Mouse (Mus musculus) kidney, embryonic 14.5 days (tissue): ENCODE measurements around the gene Otop2. TPM values are rescaled to one million over a fixed set of nuclear protein-coding genes. Genes with fewer than 3 reads are reported as not detected.
A peak's percentile ranks its signal among the peaks of the same experiment; 100 is the strongest.

Source experiments
- ATAC-seq: fragments of 200-750 bp; cut with Nextera tagmentation; 2 replicates; pipeline ENCODE4 v1.8.0; 2017; ENCODE audit warnings: moderate number of reproducible peaks, mild to moderate bottlenecking, moderate TSS enrichment, moderate library complexity; ENCODE audit not compliant: low FRiP score, low TSS enrichment
- H3K27ac ChIP-seq: fragments of 300-500 bp; sonication (generic); 2 replicates; pipeline ENCODE4 v1.5.1; 2014; ENCODE audit warnings: low read depth, mild to moderate bottlenecking, low read length, moderate library complexity, mixed read lengths
- H3K27me3 ChIP-seq: fragments of 300-500 bp; sonication (generic); 2 replicates; pipeline ENCODE4 v1.6.1; 2014; ENCODE audit warnings: mild to moderate bottlenecking, low read length; ENCODE audit not compliant: control insufficient read depth, insufficient read depth
- H3K36me3 ChIP-seq: fragments of 300-500 bp; sonication (generic); 2 replicates; pipeline ENCODE4 v1.6.1; 2014; ENCODE audit warnings: low read length, mixed read lengths; ENCODE audit not compliant: control insufficient read depth, insufficient read depth
- H3K4me1 ChIP-seq: fragments of 300-500 bp; sonication (generic); 2 replicates; pipeline ENCODE4 v1.6.1; 2014; ENCODE audit warnings: low read length, mixed read lengths; ENCODE audit not compliant: control insufficient read depth, insufficient read depth
- H3K4me2 ChIP-seq: fragments of 300-500 bp; sonication (generic); replicated peaks from 2 replicates; pipeline ENCODE4 v1.6.1; 2014; ENCODE audit warnings: low read depth, mild to moderate bottlenecking, low read length
- H3K4me3 ChIP-seq: fragments of 300-500 bp; sonication (generic); 2 replicates; pipeline ENCODE4 v1.5.1; 2014; ENCODE audit warnings: mild to moderate bottlenecking, low read length
- H3K9ac ChIP-seq: fragments of 300-500 bp; sonication (generic); 2 replicates; pipeline ENCODE4 v1.6.1; 2014; ENCODE audit warnings: low read depth, mild to moderate bottlenecking, low read length, moderate library complexity
- H3K9me3 ChIP-seq: fragments of 300-500 bp; sonication (generic); 2 replicates; pipeline ENCODE4 v1.6.1; 2016; ENCODE audit warnings: low read length; ENCODE audit not compliant: control insufficient read depth
- WGBS: fragments of 180-500 bp; shearing (Covaris S2); extraction: QIAGEN DNeasy Blood & Tissue Kit; methylation state at CpG from one replicate; pipeline ENCODE4 v1.1.7; 2014; 5-methylcytosine and 5-hydroxymethylcytosine counted together
- polyA plus RNA-seq: library from polyadenylated mRNA; unstranded; fragments of >200 nt; fragmentation: Nextera tagmentation; extraction: Ambion mirVana; gene quantifications from 2 replicates; pipeline ENCODE4 v1.2.1, GENCODE M21; 2014

Otop2 gene
- polyA plus RNA-seq, 1 experiment from 2014 or later: 0.15 TPM

DNA sequence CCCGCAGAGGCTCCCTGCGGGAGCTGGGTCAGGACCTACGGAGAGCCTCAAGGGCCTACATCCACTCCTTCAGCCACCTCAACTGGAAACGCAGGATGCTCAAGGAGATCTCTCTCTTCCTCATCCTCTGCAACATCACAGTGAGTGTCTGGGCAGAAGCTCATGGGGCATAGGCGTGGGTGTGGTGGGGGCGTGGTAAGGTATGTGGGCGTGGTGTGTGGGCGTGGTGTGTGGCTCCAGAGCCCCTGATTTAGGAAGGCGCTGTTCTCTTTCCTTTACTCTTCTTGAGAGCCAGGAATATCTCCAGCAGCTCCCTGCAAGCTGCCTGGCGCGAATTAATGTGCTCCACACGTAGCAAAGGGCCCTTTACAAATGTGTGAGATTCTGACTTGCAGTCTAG, 38.0 kb downstream of the Otop2 start:
- no peak for ATAC-seq
- H3K4me3 ChIP-seq: no peak overlapping the region
- 0 out of 2 replicates have a peak, but pooled peaks cover 5% of the 10 kb centered on the region for H3K4me1 ChIP-seq
- WGBS: 8% methylated on average over 12 of the region's 12 CpGs
- H3K4me2 ChIP-seq: no peak overlapping the region
- H3K36me3 ChIP-seq: no peaks in the 10 kb centered on the region
- peaks cover 12% of the 10 kb centered on the region for H3K27me3 ChIP-seq
- H3K27ac ChIP-seq: no peak overlapping the region
- no peak overlapping the region for H3K9ac ChIP-seq
- H3K9me3 ChIP-seq: no peaks in the 10 kb centered on the region

DNA sequence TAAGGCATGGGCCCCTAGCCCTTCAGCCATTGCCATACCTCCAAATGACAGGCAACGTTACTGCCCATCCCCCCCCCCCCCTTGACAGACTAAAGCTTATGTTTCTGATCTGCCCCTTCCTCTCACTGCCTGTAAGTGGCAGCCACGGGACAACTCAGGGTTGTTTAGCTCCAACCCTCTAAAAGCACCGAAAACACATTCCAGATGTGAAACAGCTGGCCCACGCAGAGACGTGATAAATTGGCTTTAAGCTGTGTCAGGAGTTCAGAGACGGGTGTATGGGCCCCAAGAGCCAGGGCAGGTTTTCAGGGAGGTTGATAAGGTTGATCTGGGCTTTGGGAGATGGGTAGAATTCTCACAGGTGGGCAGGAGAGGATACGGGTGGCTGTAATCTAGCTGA, 38.6 kb downstream of the Otop2 start:
- WGBS: 20% methylated on average over 7 of the region's 7 CpGs
- H3K4me1 ChIP-seq: 0 out of 2 replicates have a peak, but pooled peaks cover 5% of the 10 kb centered on the region
- H3K27ac ChIP-seq: no peak overlapping the region

DNA sequence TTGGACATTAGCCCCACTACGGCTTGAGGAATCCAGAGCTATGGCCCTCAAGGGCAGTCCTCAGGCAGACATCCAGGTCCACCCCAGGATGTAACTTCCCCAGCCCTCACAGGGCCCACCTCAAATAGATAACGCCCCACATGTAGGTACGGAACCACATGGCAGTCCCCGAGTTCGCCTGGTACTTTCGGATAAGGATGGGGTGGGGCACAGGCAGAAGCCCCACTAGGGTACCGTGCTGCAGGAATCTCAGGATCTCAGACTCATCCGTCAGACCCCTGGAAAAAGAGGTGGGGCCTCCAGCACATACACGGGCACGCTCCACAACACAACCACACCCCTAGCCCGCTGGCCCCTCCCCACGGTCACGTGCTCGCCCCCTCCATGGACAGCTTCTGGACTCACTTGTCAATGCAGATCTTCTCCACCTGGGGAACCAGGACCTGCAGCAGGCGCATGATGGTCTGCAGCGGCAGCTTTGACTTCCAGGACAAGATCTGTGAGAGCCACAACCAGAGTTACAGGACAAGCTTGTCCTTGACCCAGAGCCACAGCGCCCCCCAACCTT, 41.8 kb downstream of the Otop2 start:
- Histone ChIP-seq H3K4me1 (0 out of 2 replicates have a peak, but pooled peaks cover 5% of the 10 kb centered on the region), H3K9me3 (no peaks in the 10 kb centered on the region), H3K4me2 (no peak overlapping the region), H3K27ac (no peak overlapping the region), H3K4me3 (no peak overlapping the region), H3K27me3 (peaks cover 12% of the 10 kb centered on the region; the same call in 1 of the 2 replicates), H3K9ac (no peak overlapping the region), H3K36me3 (no peaks in the 10 kb centered on the region)
- 53% methylated on average over 17 of the region's 17 CpGs for WGBS
- no peak for ATAC-seq

More for the DNA sequence above, 38.6 kb downstream of the Otop2 start:
- no peaks in the 10 kb centered on the region for H3K9me3 ChIP-seq
- H3K27me3 ChIP-seq: peaks cover 12% of the 10 kb centered on the region; the same call in 1 of the 2 replicates
- H3K4me3 ChIP-seq: no peak overlapping the region
- H3K4me2 ChIP-seq: no peak overlapping the region
- no peaks in the 10 kb centered on the region for H3K36me3 ChIP-seq
- ATAC-seq: no peak
- H3K9ac ChIP-seq: no peak overlapping the region

DNA sequence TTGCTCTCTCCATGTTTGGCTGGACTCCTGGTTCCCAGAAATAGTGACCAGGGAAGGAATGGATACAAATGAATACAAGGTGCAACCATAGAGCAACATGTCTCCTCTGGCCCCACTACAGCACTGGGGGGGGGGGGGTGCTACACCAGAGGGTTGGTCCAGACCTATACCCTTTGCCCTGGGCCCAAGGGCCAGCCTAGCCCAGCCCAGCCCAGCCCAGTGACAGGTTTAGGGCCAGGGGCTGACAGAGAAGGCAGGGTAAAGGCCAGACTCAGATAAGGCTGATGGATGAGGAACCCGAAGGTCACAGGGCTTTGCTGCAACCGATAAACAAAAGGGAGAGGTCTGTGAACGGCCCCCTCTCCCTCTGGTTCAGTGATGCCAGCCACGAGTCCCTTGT, 43.0 kb downstream of the Otop2 start:
- H3K4me2 ChIP-seq: no peak overlapping the region
- 39% methylated on average over 4 of the region's 4 CpGs for WGBS
- no peak overlapping the region for H3K4me3 ChIP-seq
- H3K27me3 ChIP-seq: peaks cover 4% of the 10 kb centered on the region; the same call in 1 of the 2 replicates
- H3K9me3 ChIP-seq: no peaks in the 10 kb centered on the region
- no peak overlapping the region for H3K27ac ChIP-seq
- 0 out of 2 replicates have a peak, but pooled peaks cover 5% of the 10 kb centered on the region for H3K4me1 ChIP-seq
- H3K36me3 ChIP-seq: no peaks in the 10 kb centered on the region
- no peak overlapping the region for H3K9ac ChIP-seq
- no peak for ATAC-seq

DNA sequence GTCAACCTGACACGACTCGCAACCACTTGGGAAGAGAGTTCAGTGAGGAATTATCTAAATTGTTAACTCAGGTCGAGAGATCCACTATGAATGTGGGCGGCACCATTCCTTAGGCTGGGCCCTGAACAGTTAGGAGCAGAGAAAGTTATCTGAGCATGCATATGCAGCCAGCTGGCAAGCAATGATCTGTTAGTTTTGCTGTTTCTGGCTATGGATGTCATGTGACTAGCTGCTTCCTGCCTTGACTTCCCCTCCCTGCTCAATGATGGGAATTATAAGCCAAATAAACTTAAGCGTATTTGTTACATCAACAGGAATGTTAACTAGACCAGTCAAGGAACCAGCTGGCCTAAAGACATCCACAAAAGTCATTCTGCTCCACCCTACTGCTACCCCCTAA, 46.4 kb downstream of the Otop2 start:
- H3K27ac ChIP-seq: no peak overlapping the region
- H3K9me3 ChIP-seq: no peaks in the 10 kb centered on the region
- peaks cover 4% of the 10 kb centered on the region; the same call in 1 of the 2 replicates for H3K27me3 ChIP-seq
- H3K4me1 ChIP-seq: 0 out of 2 replicates have a peak, but pooled peaks cover 5% of the 10 kb centered on the region
- no peak overlapping the region for H3K4me2 ChIP-seq
- 92% methylated on average over 5 of the region's 5 CpGs for WGBS
- no peak overlapping the region for H3K9ac ChIP-seq
- H3K36me3 ChIP-seq: no peaks in the 10 kb centered on the region
- no peak overlapping the region for H3K4me3 ChIP-seq
- ATAC-seq: no peak

DNA sequence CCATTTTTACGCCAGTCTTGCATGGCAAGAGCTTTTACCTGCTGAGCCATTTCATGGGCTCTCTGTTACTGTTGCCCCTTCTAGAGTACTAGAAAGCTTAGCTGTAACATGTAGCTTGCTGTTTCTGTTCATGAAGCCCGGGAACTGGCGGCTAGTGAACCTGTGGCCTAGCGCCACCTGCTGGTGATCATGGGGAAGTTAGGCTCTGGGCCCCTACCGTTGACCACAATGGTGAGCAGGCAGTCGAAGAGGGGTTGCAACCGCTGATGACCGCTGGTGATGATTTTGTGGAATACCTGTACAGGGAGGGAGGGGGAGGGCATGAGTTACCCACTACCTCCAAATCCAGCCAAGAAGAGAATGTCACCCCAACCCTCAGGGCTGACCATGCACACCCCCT, 47.2 kb downstream of the Otop2 start:
- Histone ChIP-seq H3K9ac (no peak overlapping the region), H3K27ac (no peak overlapping the region), H3K36me3 (no peaks in the 10 kb centered on the region), H3K4me1 (peaks cover 4% of the 10 kb centered on the region; the same call in 1 of the 2 replicates), H3K4me3 (no peak overlapping the region), H3K4me2 (no peak overlapping the region), H3K27me3 (peaks cover 4% of the 10 kb centered on the region; the same call in 1 of the 2 replicates), H3K9me3 (no peaks in the 10 kb centered on the region)
- 5% methylated on average over 8 of the region's 8 CpGs for WGBS
- no peak for ATAC-seq

DNA sequence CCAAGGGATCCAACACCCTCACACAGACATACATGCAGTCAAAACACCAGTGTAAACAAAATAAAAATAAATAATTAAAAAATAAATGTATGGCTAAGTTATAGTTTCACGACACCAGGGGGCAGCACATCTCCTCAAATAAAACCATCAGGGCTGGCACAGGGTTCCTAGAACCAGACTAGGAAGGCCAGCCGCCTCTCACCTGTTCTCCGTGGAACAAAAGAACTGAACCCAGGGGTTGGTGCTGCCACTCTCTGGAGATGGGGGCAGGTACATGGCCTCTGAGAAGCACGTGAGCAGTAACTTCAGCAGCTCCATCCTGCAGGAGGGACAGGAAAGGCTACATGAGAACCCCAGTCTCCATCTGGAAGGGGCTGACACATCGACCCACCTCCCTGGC, 51.5 kb downstream of the Otop2 start:
- no peak overlapping the region for H3K9ac ChIP-seq
- 12% methylated on average over 5 of the region's 5 CpGs for WGBS
- H3K9me3 ChIP-seq: no peaks in the 10 kb centered on the region
- no peak overlapping the region for H3K4me2 ChIP-seq
- no peaks in the 10 kb centered on the region for H3K36me3 ChIP-seq
- H3K4me3 ChIP-seq: no peak overlapping the region
- H3K27me3 ChIP-seq: peaks cover 4% of the 10 kb centered on the region; the same call in 1 of the 2 replicates
- H3K27ac ChIP-seq: no peak overlapping the region
- peak; percentile 47; the same call in 1 of the 2 replicates for ATAC-seq
- H3K4me1 ChIP-seq: peaks cover 3% of the 10 kb centered on the region; the same call in 1 of the 2 replicates

DNA sequence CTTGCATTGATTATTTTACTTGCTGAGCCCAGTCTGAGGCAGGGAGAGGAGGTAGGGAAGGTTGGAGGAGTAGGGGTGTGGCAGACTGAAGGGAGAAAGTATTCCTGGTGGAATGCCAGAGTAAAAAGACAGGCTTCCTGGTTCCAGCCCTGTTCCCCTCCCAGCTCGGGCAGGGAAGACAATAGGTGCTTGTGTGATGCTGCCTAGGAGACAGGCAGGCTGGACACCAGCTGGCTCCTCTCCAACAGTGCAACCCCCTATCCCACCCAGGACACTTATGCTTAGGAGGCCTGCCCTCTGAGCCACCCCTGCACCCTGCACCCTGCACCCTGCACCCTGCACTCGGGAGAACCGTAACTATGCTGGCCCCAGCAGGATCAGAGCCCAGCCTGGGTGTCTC, 52.3 kb downstream of the Otop2 start:
- no peak overlapping the region for H3K4me3 ChIP-seq
- WGBS: 46% methylated on average over 3 of the region's 3 CpGs
- H3K9ac ChIP-seq: no peak overlapping the region
- H3K36me3 ChIP-seq: no peaks in the 10 kb centered on the region
- peaks cover 4% of the 10 kb centered on the region; the same call in 1 of the 2 replicates for H3K27me3 ChIP-seq
- peaks cover 3% of the 10 kb centered on the region; the same call in 1 of the 2 replicates for H3K4me1 ChIP-seq
- no peak overlapping the region for H3K27ac ChIP-seq
- no peak overlapping the region for H3K4me2 ChIP-seq
- no peak for ATAC-seq
- no peaks in the 10 kb centered on the region for H3K9me3 ChIP-seq

DNA sequence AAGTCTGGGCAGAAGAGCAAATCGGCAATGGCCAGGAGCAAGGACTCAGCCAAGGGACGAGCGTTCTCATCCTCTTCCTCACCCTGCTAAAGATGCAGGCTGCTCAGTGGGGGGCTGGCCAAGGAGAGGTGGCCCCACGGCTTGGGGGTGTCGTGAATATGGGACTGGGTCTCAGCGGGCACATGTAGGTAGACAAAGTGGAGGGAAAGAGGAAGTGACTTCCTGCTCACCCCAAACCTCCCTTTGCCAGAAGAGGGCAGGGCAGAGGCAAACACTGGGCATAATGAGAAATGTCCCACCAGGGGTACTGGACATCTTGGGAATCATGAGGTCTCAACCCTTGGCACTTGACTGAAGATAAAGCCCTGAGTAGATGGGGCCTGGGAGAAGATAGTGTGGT, 52.8 kb downstream of the Otop2 start:
- ATAC-seq: no peak
- WGBS: 66% methylated on average over 6 of the region's 6 CpGs
- Histone ChIP-seq H3K9me3 (no peaks in the 10 kb centered on the region), H3K4me3 (no peak overlapping the region), H3K27ac (no peak overlapping the region), H3K27me3 (peaks cover 4% of the 10 kb centered on the region; the same call in 1 of the 2 replicates), H3K4me1 (peaks cover 3% of the 10 kb centered on the region; the same call in 1 of the 2 replicates), H3K4me2 (no peak overlapping the region), H3K9ac (no peak overlapping the region), H3K36me3 (no peaks in the 10 kb centered on the region)
